Mouse (Mus musculus): ENCODE measurements around the gene Blvrb. TPM values are rescaled to one million over a fixed set of nuclear protein-coding genes. Genes with fewer than 3 reads are reported as not detected.

Gene Blvrb
- total and polyA plus RNA-seq, 3 experiments = 210 to 245 TPM; not detected in 1

GRCm38 (mm10) chr7:27479750-27480149, 32.0 kb downstream of the Blvrb start:
- H3K9ac ChIP-seq (ENCODE audit: control insufficient read depth, low read depth, low read length, poor library complexity, severe bottlenecking) = no peak overlapping the region
- H3K27me3 ChIP-seq (ENCODE audit: control insufficient read depth in 1 of 2, insufficient read depth in 2 of 2, low read length in 2 of 2) = no peaks in the 10 kb centered on the region
- peaks cover 0 to 22% of the 10 kb centered on the region in 2 experiments; a peak in 2 of 4 replicates for H3K36me3 ChIP-seq (ENCODE audit: control insufficient read depth in 1 of 2, insufficient read depth in 2 of 2, low read length in 2 of 2)
- H3K4me1 ChIP-seq (ENCODE audit: control insufficient read depth in 1 of 2, insufficient read depth in 2 of 2, low read length in 2 of 2) = peaks cover 4 to 27% of the 10 kb centered on the region in 2 experiments
- TF ChIP-seq POLR2A (IDR thresholded peaks at IDR 0.05; ENCODE audit: control insufficient read depth in 1 of 2, insufficient read depth in 1 of 2, low read depth in 1 of 2, low read length in 2 of 2, poor library complexity in 1 of 2) = no peak
- TF ChIP-seq CHD2 (IDR thresholded peaks at IDR 0.05; ENCODE audit: low read length) = no peak
- no peak for TF ChIP-seq RAD21 (IDR thresholded peaks at IDR 0.05; ENCODE audit: low read depth, low read length)
- TF ChIP-seq RCOR1 (IDR thresholded peaks at IDR 0.05; ENCODE audit: low read depth, low read length) = no peak
- TF ChIP-seq NRF1 (IDR thresholded peaks at IDR 0.05; ENCODE audit: insufficient read depth, low read depth, low read length, poor library complexity, severe bottlenecking) = no peak
- no peak for TF ChIP-seq ELF1 (IDR thresholded peaks at IDR 0.05; ENCODE audit: low read depth, low read length)
- TF ChIP-seq ZMIZ1 (IDR thresholded peaks at IDR 0.05; ENCODE audit: low read depth, low read length) = no peak
- TF ChIP-seq ZC3H11A (IDR thresholded peaks at IDR 0.05; ENCODE audit: low read depth, low read length) = no peak
- no peak for TF ChIP-seq POLR2AphosphoS5 (IDR thresholded peaks at IDR 0.05; ENCODE audit: borderline replicate concordance, low read depth, low read length)
- TF ChIP-seq POLR2AphosphoS2 (IDR thresholded peaks at IDR 0.05; ENCODE audit: low read length) = no peak
- no peak for TF ChIP-seq KAT2A (conservative IDR thresholded peaks at IDR 0.05; ENCODE audit: low read depth, low read length)
- TF ChIP-seq ZNF384 (IDR thresholded peaks at IDR 0.05; ENCODE audit: low read depth, low read length) = no peak
- no peak for TF ChIP-seq BHLHE40 (IDR thresholded peaks at IDR 0.05; ENCODE audit: borderline replicate concordance, low read depth, low read length)
- no peak for TF ChIP-seq GATA1 (IDR thresholded peaks at IDR 0.05; ENCODE audit: low read depth, low read length)
- no peak for TF ChIP-seq SMC3 (IDR thresholded peaks at IDR 0.05; ENCODE audit: low read depth, low read length)
- no peak for TF ChIP-seq JUND (IDR thresholded peaks at IDR 0.05; ENCODE audit: low read depth, low read length)
- no peak for TF ChIP-seq GABPA (IDR thresholded peaks at IDR 0.05; ENCODE audit: low read depth, low read length)
- no peak for TF ChIP-seq MXI1 (IDR thresholded peaks at IDR 0.05; ENCODE audit: low read depth, low read length)
- H3K9me3 ChIP-seq (replicated peaks; ENCODE audit: insufficient read depth, low read length) = no peaks in the 10 kb centered on the region
- no peaks in the 10 kb centered on the region; the same call in 1 of the 2 replicates for H3K79me2 ChIP-seq (ENCODE audit: control insufficient read depth, insufficient read depth, low read length, poor library complexity)
- DNase-seq (ENCODE audit: low read depth, low spot score) = no peak
- no peak overlapping the region for H3K27ac ChIP-seq (ENCODE audit: control insufficient read depth, low read depth, low read length)
- H3K4me3 ChIP-seq (ENCODE audit: control insufficient read depth in 1 of 2, insufficient read depth in 1 of 2, low read depth in 2 of 2, low read length in 2 of 2) = no peak overlapping the region

- Histone ChIP-seq H3K27me3 (ENCODE audit: control insufficient read depth in 1 of 2, insufficient read depth in 2 of 2, low read length in 2 of 2) (no peaks in the 10 kb centered on the region), H3K36me3 (ENCODE audit: control insufficient read depth in 1 of 2, insufficient read depth in 2 of 2, low read length in 2 of 2) (peaks cover 0 to 22% of the 10 kb centered on the region in 2 experiments; a peak in 2 of 4 replicates), H3K79me2 (ENCODE audit: control insufficient read depth, insufficient read depth, low read length, poor library complexity) (no peaks in the 10 kb centered on the region), H3K9me3 (replicated peaks; ENCODE audit: insufficient read depth, low read length) (no peaks in the 10 kb centered on the region), H3K4me3 (ENCODE audit: control insufficient read depth in 1 of 2, insufficient read depth in 1 of 2, low read depth in 2 of 2, low read length in 2 of 2) (no peak overlapping the region), H3K4me1 (ENCODE audit: control insufficient read depth in 1 of 2, insufficient read depth in 2 of 2, low read length in 2 of 2) (peaks cover 8 to 27% of the 10 kb centered on the region in 2 experiments), H3K27ac (ENCODE audit: control insufficient read depth, low read depth, low read length) (no peak overlapping the region), H3K9ac (ENCODE audit: control insufficient read depth, low read depth, low read length, poor library complexity, severe bottlenecking) (no peak overlapping the region)
- no peak for DNase-seq (ENCODE audit: low read depth, low spot score)
- no peak for TF ChIP-seq MYC (IDR thresholded peaks at IDR 0.05; ENCODE audit: low read depth, low read length)
- no peak for TF ChIP-seq MYB (IDR thresholded peaks at IDR 0.05; ENCODE audit: low read depth, low read length)
- TF ChIP-seq TCF12 (IDR thresholded peaks at IDR 0.05; ENCODE audit: low read depth, low read length) = no peak
- no peak for TF ChIP-seq TBP (IDR thresholded peaks at IDR 0.05; ENCODE audit: low read depth, low read length)
- no peak for TF ChIP-seq POLR2AphosphoS2 (IDR thresholded peaks at IDR 0.05; ENCODE audit: low read length)
- TF ChIP-seq EP300 (IDR thresholded peaks at IDR 0.05; ENCODE audit: low read depth in 1 of 2, low read length in 2 of 2) = no peak
- TF ChIP-seq ZMIZ1 (IDR thresholded peaks at IDR 0.05; ENCODE audit: low read depth, low read length) = no peak
- no peak for TF ChIP-seq HCFC1 (IDR thresholded peaks at IDR 0.05; ENCODE audit: low read depth, low read length)
- TF ChIP-seq ZKSCAN1 (IDR thresholded peaks at IDR 0.05; ENCODE audit: low read depth, low read length) = no peak
- no peak for TF ChIP-seq GABPA (IDR thresholded peaks at IDR 0.05; ENCODE audit: low read depth, low read length)
- no peak for TF ChIP-seq MAFK (IDR thresholded peaks at IDR 0.05; ENCODE audit: borderline replicate concordance, low read depth, low read length)
- TF ChIP-seq RAD21 (IDR thresholded peaks at IDR 0.05; ENCODE audit: low read depth, low read length) = no peak
- TF ChIP-seq BHLHE40 (IDR thresholded peaks at IDR 0.05; ENCODE audit: borderline replicate concordance, low read depth, low read length) = no peak
- TF ChIP-seq E2F4 (IDR thresholded peaks at IDR 0.05; ENCODE audit: borderline replicate concordance, low read depth, low read length) = no peak
- TF ChIP-seq MAX (IDR thresholded peaks at IDR 0.05; ENCODE audit: low read length) = no peak
- TF ChIP-seq KAT2A (conservative IDR thresholded peaks at IDR 0.05; ENCODE audit: low read depth, low read length) = no peak
These were observed 32.7 kb downstream of the Blvrb start for GRCm38 (mm10) chr7:27480506-27480905.
